Mouse (Mus musculus) CH12.LX (cell line): ENCODE measurements at regions not wholly inside any gene's neighbourhood (a gene's known extent, or its start where the extent isn't known, plus 50 kb on each side); places are given as distances from the start of the nearest gene placed in this dataset.

Experiments used
- DNase-seq: peaks from one replicate; pipeline ENCODE4 v3.0.0-alpha.2; 2013; ENCODE audit errors: extremely low read depth
- H3K27ac ChIP-seq: 2 replicates; pipeline ENCODE4 v1.5.1; 2012; ENCODE audit warnings: low read depth, mild to moderate bottlenecking, control low read depth, moderate library complexity; ENCODE audit not compliant: insufficient read depth
- H3K27me3 ChIP-seq: replicated peaks from 2 replicates; pipeline ENCODE3; 2012; ENCODE audit warnings: inconsistent platforms
- H3K36me3 ChIP-seq, 2 experiments: replicated peaks in 1 of 2; 2 replicates each; pipeline versions ENCODE3 to v1.6.1; 2012; ENCODE audit warnings: inconsistent platforms in 1 of 2, low read length in 1 of 2, mild to moderate bottlenecking in 1 of 2, mixed read lengths in 1 of 2, moderate library complexity in 1 of 2; ENCODE audit not compliant: control insufficient read depth in 1 of 2, insufficient read depth in 1 of 2
- H3K4me1 ChIP-seq, 2 experiments: 2 replicates each; pipeline ENCODE4 v1.6.1; 2012; ENCODE audit warnings: inconsistent platforms in 1 of 2, moderate library complexity in 1 of 2; ENCODE audit not compliant: insufficient read depth in 2 of 2, control insufficient read depth in 1 of 2
- H3K4me2 ChIP-seq: 2 replicates; pipeline ENCODE4 v1.6.1; 2012; ENCODE audit warnings: low read depth, mild to moderate bottlenecking, control low read depth; ENCODE audit not compliant: poor library complexity, insufficient read depth, severe bottlenecking
- H3K4me3 ChIP-seq, 3 experiments: fragments of 150-350 bp in 1 of 3; sonication (generic) in 1 of 3; replicated peaks in 1 of 3; 2 replicates each; pipeline versions ENCODE3 to v1.5.1; 2011 to 2012; ENCODE audit warnings: low read depth in 2 of 3, low read length in 2 of 3, mild to moderate bottlenecking in 2 of 3, moderate library complexity in 2 of 3, control low read depth in 1 of 3, improper control_type of control experiment in 1 of 3, inconsistent platforms in 1 of 3, mixed read lengths in 1 of 3; ENCODE audit not compliant: poor library complexity in 1 of 3
- H3K79me2 ChIP-seq: replicated peaks from 2 replicates; pipeline ENCODE4 v1.6.1; 2012; ENCODE audit warnings: mild to moderate bottlenecking, moderate library complexity; ENCODE audit not compliant: control insufficient read depth, poor library complexity, insufficient read depth, severe bottlenecking; ENCODE audit errors: extremely low read depth
- H3K9ac ChIP-seq: 2 replicates; pipeline ENCODE4 v1.6.1; 2012; ENCODE audit warnings: low read depth, mild to moderate bottlenecking, control low read depth, moderate library complexity; ENCODE audit not compliant: insufficient read depth
- H3K9me3 ChIP-seq: replicated peaks from 2 replicates; pipeline ENCODE3; 2012; ENCODE audit warnings: low read length, inconsistent platforms, mixed read lengths
- BHLHE40 ChIP-seq: IDR thresholded peaks from 2 replicates; pipeline ENCODE4 v1.6.1; 2011; ENCODE audit warnings: mild to moderate bottlenecking, low read depth, low read length, improper control_type of control experiment
- CHD1 ChIP-seq: IDR thresholded peaks from 2 replicates; pipeline ENCODE4 v1.6.1; 2012; ENCODE audit warnings: low read depth, low read length, improper control_type of control experiment, inconsistent platforms
- CTCF ChIP-seq, 2 experiments: IDR thresholded peaks in 1 of 2; conservative IDR thresholded peaks in 1 of 2; 2 replicates each; pipeline ENCODE4 v1.5.1; 2011 to 2012; ENCODE audit warnings: low read depth in 2 of 2, low read length in 2 of 2, improper control_type of control experiment in 1 of 2, inconsistent platforms in 1 of 2, mild to moderate bottlenecking in 1 of 2, moderate library complexity in 1 of 2
- E2F4 ChIP-seq: IDR thresholded peaks from 2 replicates; pipeline ENCODE4 v1.6.1; 2011; ENCODE audit warnings: low read depth, low read length, improper control_type of control experiment; ENCODE audit not compliant: insufficient replicate concordance
- ELF1 ChIP-seq: IDR thresholded peaks from 2 replicates; pipeline ENCODE4 v1.6.1; 2014; ENCODE audit warnings: low read depth, mild to moderate bottlenecking, inconsistent platforms, low read length, improper control_type of control experiment
- EP300 ChIP-seq: IDR thresholded peaks from 2 replicates; pipeline ENCODE4 v1.6.1; 2011; ENCODE audit warnings: low read length, improper control_type of control experiment
- GABPA ChIP-seq: IDR thresholded peaks from 2 replicates; pipeline ENCODE4 v1.6.1; 2012; ENCODE audit warnings: low read depth, low read length, improper control_type of control experiment, inconsistent platforms; ENCODE audit not compliant: insufficient replicate concordance
- HCFC1 ChIP-seq: IDR thresholded peaks from 2 replicates; pipeline ENCODE4 v1.6.1; 2012; ENCODE audit warnings: low read depth, mild to moderate bottlenecking, inconsistent platforms, low read length, improper control_type of control experiment
- JUN ChIP-seq: IDR thresholded peaks from 2 replicates; pipeline ENCODE4 v1.6.1; 2011; ENCODE audit warnings: low read depth, mild to moderate bottlenecking, low read length, improper control_type of control experiment, moderate library complexity; ENCODE audit not compliant: insufficient read depth
- JUND ChIP-seq: conservative IDR thresholded peaks from 2 replicates; pipeline ENCODE4 v1.6.1; 2011; ENCODE audit warnings: low read depth, low read length, improper control_type of control experiment
- KAT2A ChIP-seq: IDR thresholded peaks from 2 replicates; pipeline ENCODE4 v1.6.1; 2012; ENCODE audit warnings: low read length, improper control_type of control experiment, inconsistent platforms; ENCODE audit not compliant: insufficient replicate concordance
- MAFK ChIP-seq: IDR thresholded peaks from 2 replicates; pipeline ENCODE4 v1.6.1; 2011; ENCODE audit warnings: low read length, improper control_type of control experiment; ENCODE audit not compliant: insufficient replicate concordance
- MAX ChIP-seq: IDR thresholded peaks from 2 replicates; pipeline ENCODE4 v1.6.1; 2011; ENCODE audit warnings: low read length, improper control_type of control experiment
- MAZ ChIP-seq: IDR thresholded peaks from 2 replicates; pipeline ENCODE4 v1.6.1; 2012; ENCODE audit warnings: low read depth, mild to moderate bottlenecking, inconsistent platforms, low read length, improper control_type of control experiment, moderate library complexity
- MXI1 ChIP-seq: IDR thresholded peaks from 2 replicates; pipeline ENCODE4 v1.6.1; 2011; ENCODE audit warnings: mild to moderate bottlenecking, low read depth, low read length, improper control_type of control experiment
- MYC ChIP-seq: IDR thresholded peaks from 2 replicates; pipeline ENCODE4 v1.6.1; 2011; ENCODE audit warnings: low read depth, mild to moderate bottlenecking, improper control_type of control experiment, low read length
- NELFE ChIP-seq: IDR thresholded peaks from 2 replicates; pipeline ENCODE4 v1.6.1; 2011; ENCODE audit warnings: low read depth, low read length, improper control_type of control experiment
- PAX5 ChIP-seq: IDR thresholded peaks from 2 replicates; pipeline ENCODE4 v1.6.1; 2012; ENCODE audit warnings: low read length, inconsistent platforms, mixed read lengths
- POLR2A ChIP-seq: IDR thresholded peaks from 2 replicates; pipeline ENCODE4 v1.6.1; 2011; ENCODE audit warnings: low read depth, mild to moderate bottlenecking, improper control_type of control experiment, low read length
- POLR2AphosphoS2 ChIP-seq: IDR thresholded peaks from 2 replicates; pipeline ENCODE4 v1.6.1; 2011; ENCODE audit warnings: low read depth, low read length, improper control_type of control experiment
- RAD21 ChIP-seq: IDR thresholded peaks from 2 replicates; pipeline ENCODE4 v1.6.1; 2011; ENCODE audit warnings: low read depth, mild to moderate bottlenecking, low read length, improper control_type of control experiment, moderate library complexity
- RCOR1 ChIP-seq: conservative IDR thresholded peaks from 2 replicates; pipeline ENCODE4 v1.6.1; 2012; ENCODE audit warnings: low read depth, mild to moderate bottlenecking, inconsistent platforms, low read length, improper control_type of control experiment
- SIN3A ChIP-seq: IDR thresholded peaks from 2 replicates; pipeline ENCODE4 v1.6.1; 2012; ENCODE audit warnings: low read length, improper control_type of control experiment, inconsistent platforms
- TBP ChIP-seq: conservative IDR thresholded peaks from 2 replicates; pipeline ENCODE4 v1.6.1; 2011; ENCODE audit warnings: low read depth, low read length, improper control_type of control experiment
- TCF12 ChIP-seq: IDR thresholded peaks from 2 replicates; pipeline ENCODE4 v1.6.1; 2014; ENCODE audit warnings: low read depth, mild to moderate bottlenecking, inconsistent platforms, low read length, improper control_type of control experiment
- USF1 ChIP-seq: IDR thresholded peaks from 2 replicates; pipeline ENCODE4 v1.6.1; 2014; ENCODE audit warnings: low read depth, mild to moderate bottlenecking, inconsistent platforms, low read length, improper control_type of control experiment
- USF2 ChIP-seq: conservative IDR thresholded peaks from 2 replicates; pipeline ENCODE4 v1.6.1; 2011; ENCODE audit warnings: low read depth, low read length, improper control_type of control experiment
- ZC3H11A ChIP-seq: IDR thresholded peaks from 2 replicates; pipeline ENCODE4 v1.6.1; 2012; ENCODE audit warnings: low read depth, mild to moderate bottlenecking, inconsistent platforms, low read length, improper control_type of control experiment
- ZNF384 ChIP-seq: IDR thresholded peaks from 2 replicates; pipeline ENCODE4 v1.6.1; 2012; ENCODE audit warnings: low read depth, low read length, improper control_type of control experiment, inconsistent platforms
- dilution Hi-C: fragments of 300-500 bp; cut with MboI; formaldehyde crosslinking; loops from 2 replicates; pipeline ENCODE4 v1.14.3; 2020; ENCODE audit warnings: low sequenced_read_pairs; ENCODE audit not compliant: extremely low pct_unique_long_range_greater_than_20kb, extremely low pct_ligation_motif_present
- in situ Hi-C: fragments of 300-500 bp; cut with MboI; formaldehyde crosslinking; loops from 3 replicates; pipeline ENCODE4 v1.14.3; 2019; ENCODE audit warnings: low sequenced_read_pairs, low pct_ligation_motif_present, low pct_unique_long_range_greater_than_20kb, mixed read lengths

DNA sequence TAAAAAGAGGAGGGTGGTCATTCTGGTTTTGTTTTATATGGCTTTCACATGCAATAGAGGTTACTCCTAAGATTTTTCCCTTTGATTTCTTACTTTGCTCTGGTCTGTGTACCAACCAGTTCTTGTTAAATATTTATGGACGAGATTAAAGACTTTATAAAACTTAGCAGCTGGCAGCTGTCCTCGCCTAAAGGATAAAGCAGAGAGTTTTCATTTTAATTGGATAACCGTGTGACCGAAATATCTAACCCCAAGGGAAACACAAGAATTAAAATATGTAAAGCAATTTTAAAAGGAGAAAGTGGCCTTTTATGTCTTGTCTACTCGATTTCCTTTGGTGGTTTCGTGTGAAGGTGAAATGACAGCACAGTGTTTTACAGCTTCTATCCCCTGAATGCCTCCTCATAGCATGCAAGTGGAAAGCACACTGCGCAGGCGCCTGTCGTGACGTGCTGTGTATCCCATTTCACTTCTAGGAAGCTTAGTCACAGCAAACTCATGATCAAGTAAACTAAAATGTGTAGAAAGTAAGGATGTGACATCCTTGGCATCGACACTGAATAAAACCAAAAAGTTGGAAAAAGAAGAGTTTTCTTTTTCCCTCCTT, 167.4 kb upstream of the Ddx18 start:
- H3K36me3 ChIP-seq = no peaks in the 10 kb centered on the region
- H3K4me1 ChIP-seq = no peaks in the 10 kb centered on the region
- no peak overlapping the region for H3K4me3 ChIP-seq
- dilution Hi-C loops (no loop called here), in situ Hi-C loops (no loop called here)
- H3K9me3 ChIP-seq = peaks cover 47% of the 10 kb centered on the region
- DNase-seq = no peak
- H3K27ac ChIP-seq = no peak overlapping the region
- H3K79me2 ChIP-seq = no peaks in the 10 kb centered on the region
- no peak overlapping the region for H3K9ac ChIP-seq
- no peak overlapping the region for H3K4me2 ChIP-seq
- no peaks in the 10 kb centered on the region for H3K27me3 ChIP-seq
- no peak for TF ChIP-seq JUND
- TF ChIP-seq POLR2AphosphoS2 = no peak
- no peak for TF ChIP-seq USF1
- TF ChIP-seq MXI1 = no peak
- no peak for TF ChIP-seq TCF12
- no peak for TF ChIP-seq E2F4
- TF ChIP-seq CHD1 = no peak
- TF ChIP-seq SIN3A = no peak
- no peak for TF ChIP-seq RAD21
- no peak for TF ChIP-seq ZC3H11A
- TF ChIP-seq MYC = no peak
- no peak for TF ChIP-seq RCOR1
- no peak for TF ChIP-seq POLR2A
- TF ChIP-seq ZNF384 = no peak
- TF ChIP-seq JUN = no peak
- no peak for TF ChIP-seq TBP
- no peak for TF ChIP-seq PAX5
- TF ChIP-seq HCFC1 = no peak
- TF ChIP-seq ELF1 = no peak

DNA sequence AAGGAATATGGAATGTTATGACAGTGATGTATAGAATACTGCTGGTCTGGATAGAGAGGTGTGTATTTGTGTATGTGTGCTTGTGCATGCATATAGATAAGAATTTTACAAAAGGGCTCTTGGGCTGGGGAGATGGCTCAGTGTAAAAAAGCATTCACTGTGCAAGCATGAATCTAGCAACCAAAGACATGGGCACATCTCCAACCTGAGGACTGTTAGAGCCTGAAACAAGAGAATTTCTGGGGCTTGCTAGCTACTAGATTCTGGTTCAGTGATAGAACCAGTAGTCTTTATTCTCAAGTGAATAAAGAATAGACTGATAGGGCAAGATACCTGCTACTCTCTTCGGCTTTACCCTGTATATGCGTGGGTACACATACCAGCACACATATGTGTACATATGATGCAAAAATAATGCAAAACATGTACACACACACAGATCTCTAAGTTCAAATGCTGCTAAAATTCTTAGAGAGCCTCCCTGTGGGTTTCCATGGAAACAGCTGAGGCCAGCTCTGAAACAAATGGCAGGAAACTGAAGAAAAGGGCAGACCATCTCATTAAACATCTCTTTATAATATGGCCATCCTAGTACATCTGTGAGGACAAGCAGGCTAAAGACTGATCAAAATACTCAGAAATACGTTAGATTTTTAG, 166.8 kb upstream of the Ddx18 start:
- in situ Hi-C loops = no loop called here
- dilution Hi-C loops = no loop called here
- no peak for TF ChIP-seq ZNF384
- no peak for TF ChIP-seq KAT2A
- TF ChIP-seq BHLHE40 = no peak
- no peak for TF ChIP-seq MAFK
- no peak for TF ChIP-seq JUND
- TF ChIP-seq PAX5 = no peak
- TF ChIP-seq USF2 = no peak
- TF ChIP-seq CTCF (conservative IDR thresholded peaks at IDR 0.05 in 1 of 2, IDR thresholded peaks at IDR 0.05 in 1 of 2; ENCODE audit: low read depth in 2 of 2, low read length in 2 of 2) = no peak
- no peak for TF ChIP-seq ELF1
- TF ChIP-seq CHD1 = no peak
- TF ChIP-seq MAZ = no peak
- TF ChIP-seq JUN = no peak
- no peak for TF ChIP-seq GABPA
- TF ChIP-seq POLR2AphosphoS2 = no peak
- TF ChIP-seq MAX = no peak
- TF ChIP-seq EP300 = no peak
- TF ChIP-seq NELFE = no peak
- TF ChIP-seq USF1 = no peak
- TF ChIP-seq RAD21 = no peak
- no peak for TF ChIP-seq HCFC1

More for the DNA sequence above, 166.8 kb upstream of the Ddx18 start:
- no peaks in the 10 kb centered on the region for H3K4me1 ChIP-seq
- no peak overlapping the region for H3K4me2 ChIP-seq
- peaks cover 47% of the 10 kb centered on the region for H3K9me3 ChIP-seq
- H3K36me3 ChIP-seq = no peaks in the 10 kb centered on the region
- H3K4me3 ChIP-seq = no peak overlapping the region
- no peak overlapping the region for H3K27ac ChIP-seq
- H3K9ac ChIP-seq = no peak overlapping the region
- no peaks in the 10 kb centered on the region for H3K27me3 ChIP-seq
- no peak for DNase-seq
- no peaks in the 10 kb centered on the region for H3K79me2 ChIP-seq
